Mouse (Mus musculus) cerebellum, adult 2 months (tissue): ENCODE measurements at regions not wholly inside any gene's neighbourhood (a gene's known extent, or its start where the extent isn't known, plus 50 kb on each side); places are given as distances from the start of the nearest gene placed in this dataset.
A peak's percentile ranks its signal among the peaks of the same experiment; 100 is the strongest.

ENCODE experiments used
- DNase-seq, 2 experiments: peaks; one replicate each; pipeline ENCODE4 v3.0.0; 2021
- H3K27ac ChIP-seq: fragments of 200-500 bp; 2 replicates; pipeline ENCODE4 v1.5.1; 2012; ENCODE audit warnings: low read length, control low read depth, inconsistent platforms; ENCODE audit not compliant: insufficient read depth
- H3K27me3 ChIP-seq: fragments of 200-500 bp; 2 replicates; pipeline ENCODE4 v1.6.1; 2012; ENCODE audit warnings: inconsistent platforms, mild to moderate bottlenecking, low read length, moderate library complexity; ENCODE audit not compliant: control insufficient read depth, insufficient read depth
- H3K4me1 ChIP-seq: fragments of 200-500 bp; 2 replicates; pipeline ENCODE4 v1.6.1; 2011; ENCODE audit warnings: low read length; ENCODE audit not compliant: control insufficient read depth, insufficient read depth
- H3K4me3 ChIP-seq: fragments of 200-500 bp; replicated peaks from 2 replicates; pipeline ENCODE3; 2011; ENCODE audit warnings: mild to moderate bottlenecking, low read depth, low read length, control low read depth; ENCODE audit not compliant: insufficient read depth
- CTCF ChIP-seq: fragments of 200-500 bp; IDR thresholded peaks from 2 replicates; pipeline ENCODE4 v1.5.1; 2011; ENCODE audit warnings: low read depth, mild to moderate bottlenecking, control low read depth, low read length, moderate library complexity, borderline replicate concordance; ENCODE audit not compliant: insufficient read depth
- POLR2A ChIP-seq: fragments of 200-500 bp; IDR thresholded peaks from 2 replicates; pipeline ENCODE4 v1.6.1; 2011; ENCODE audit warnings: low read length, control low read depth, borderline replicate concordance; ENCODE audit not compliant: insufficient read depth
- WGBS: fragments of 180-500 bp; shearing (Covaris S2); methylation state at CpG from one replicate; pipeline ENCODE4 v1.1.7; 2018; 5-methylcytosine and 5-hydroxymethylcytosine counted together

GRCm38 (mm10) chr15:6960753-6961746, 86.3 kb upstream of the Osmr start:
- DNase-seq, result no peak
- TF ChIP-seq CTCF (no peak), POLR2A (no peak)
- Histone ChIP-seq H3K27me3 (no peaks in the 10 kb centered on the region; the same call in 1 of the 2 replicates), H3K4me1 (no peaks in the 10 kb centered on the region), H3K27ac (no peak overlapping the region), H3K4me3 (no peak overlapping the region)
- WGBS, result 48% methylated on average over 11 of the region's 11 CpGs

- Histone ChIP-seq H3K27me3 (no peaks in the 10 kb centered on the region; the same call in 1 of the 2 replicates), H3K4me3 (no peak overlapping the region), H3K4me1 (no peaks in the 10 kb centered on the region), H3K27ac (no peak overlapping the region)
- DNase-seq, result no peak
- TF ChIP-seq POLR2A, result no peak
- no peak for TF ChIP-seq CTCF
- WGBS, result 65% methylated on average over 4 of the region's 4 CpGs
Measured at GRCm38 (mm10) chr15:6964635-6965034, 89.9 kb upstream of the Osmr start.

- Histone ChIP-seq H3K27ac (no peak overlapping the region), H3K4me3 (no peak overlapping the region), H3K4me1 (no peaks in the 10 kb centered on the region), H3K27me3 (no peaks in the 10 kb centered on the region; the same call in 1 of the 2 replicates)
- 81% methylated on average over 4 of the region's 4 CpGs for WGBS
- TF ChIP-seq POLR2A, result no peak
- TF ChIP-seq CTCF, result no peak
- no peak for DNase-seq
Measured at GRCm38 (mm10) chr15:6965446-6965845, 90.7 kb upstream of the Osmr start.

- Histone ChIP-seq H3K27me3 (no peaks in the 10 kb centered on the region; the same call in 1 of the 2 replicates), H3K27ac (no peak overlapping the region), H3K4me3 (no peak overlapping the region), H3K4me1 (no peaks in the 10 kb centered on the region)
- TF ChIP-seq POLR2A (no peak), CTCF (no peak)
- DNase-seq, result no peak
- WGBS, result 60% methylated on average over 4 of the region's 4 CpGs
Measured at GRCm38 (mm10) chr15:6974410-6974809, 99.6 kb upstream of the Osmr start.

GRCm38 (mm10) chr15:6981430-6981829, 106.7 kb upstream of the Osmr start:
- H3K27ac ChIP-seq, result no peak overlapping the region
- 81% methylated on average over 9 of the region's 9 CpGs for WGBS
- no peaks in the 10 kb centered on the region; the same call in 1 of the 2 replicates for H3K27me3 ChIP-seq
- TF ChIP-seq CTCF (no peak), POLR2A (no peak)
- H3K4me1 ChIP-seq, result no peaks in the 10 kb centered on the region
- H3K4me3 ChIP-seq, result no peak overlapping the region
- DNase-seq, result no peak

GRCm38 (mm10) chr15:6983320-6983719, 107.1 kb upstream of the Lifr start:
- TF ChIP-seq POLR2A (no peak), CTCF (no peak)
- WGBS, result 62% methylated on average over 3 of the region's 3 CpGs
- no peak for DNase-seq
- no peaks in the 10 kb centered on the region for H3K4me1 ChIP-seq
- no peaks in the 10 kb centered on the region; the same call in 1 of the 2 replicates for H3K27me3 ChIP-seq
- H3K4me3 ChIP-seq, result no peak overlapping the region
- no peak overlapping the region for H3K27ac ChIP-seq

GRCm38 (mm10) chr15:6988187-6988586, 102.2 kb upstream of the Lifr start:
- Histone ChIP-seq H3K4me3 (no peak overlapping the region), H3K27ac (no peak overlapping the region), H3K4me1 (no peaks in the 10 kb centered on the region), H3K27me3 (no peaks in the 10 kb centered on the region)
- TF ChIP-seq CTCF (no peak), POLR2A (no peak)
- DNase-seq, result peak; percentile 23 to 60
- 23% methylated on average over 3 of the region's 3 CpGs for WGBS

- TF ChIP-seq POLR2A (no peak), CTCF (no peak)
- H3K4me3 ChIP-seq, result no peak overlapping the region
- 61% methylated on average over 6 of the region's 6 CpGs for WGBS
- H3K4me1 ChIP-seq, result no peaks in the 10 kb centered on the region
- no peaks in the 10 kb centered on the region for H3K27me3 ChIP-seq
- H3K27ac ChIP-seq, result no peak overlapping the region
- DNase-seq, result no peak
Measured at GRCm38 (mm10) chr15:6989094-6989493, 101.3 kb upstream of the Lifr start.
